Mouse (Mus musculus) C2C12 (cell line): ENCODE data around the gene Glrp1.

ENCODE experiments used
- CTCF ChIP-seq: IDR thresholded peaks from one replicate; pipeline ENCODE4 v1.5.1; 2011; ENCODE audit not compliant: control insufficient read depth, insufficient read depth, insufficient read length
- MAX ChIP-seq: IDR thresholded peaks from one replicate; pipeline ENCODE4 v1.6.1; 2011; ENCODE audit warnings: mild to moderate bottlenecking, control low read depth

DNA sequence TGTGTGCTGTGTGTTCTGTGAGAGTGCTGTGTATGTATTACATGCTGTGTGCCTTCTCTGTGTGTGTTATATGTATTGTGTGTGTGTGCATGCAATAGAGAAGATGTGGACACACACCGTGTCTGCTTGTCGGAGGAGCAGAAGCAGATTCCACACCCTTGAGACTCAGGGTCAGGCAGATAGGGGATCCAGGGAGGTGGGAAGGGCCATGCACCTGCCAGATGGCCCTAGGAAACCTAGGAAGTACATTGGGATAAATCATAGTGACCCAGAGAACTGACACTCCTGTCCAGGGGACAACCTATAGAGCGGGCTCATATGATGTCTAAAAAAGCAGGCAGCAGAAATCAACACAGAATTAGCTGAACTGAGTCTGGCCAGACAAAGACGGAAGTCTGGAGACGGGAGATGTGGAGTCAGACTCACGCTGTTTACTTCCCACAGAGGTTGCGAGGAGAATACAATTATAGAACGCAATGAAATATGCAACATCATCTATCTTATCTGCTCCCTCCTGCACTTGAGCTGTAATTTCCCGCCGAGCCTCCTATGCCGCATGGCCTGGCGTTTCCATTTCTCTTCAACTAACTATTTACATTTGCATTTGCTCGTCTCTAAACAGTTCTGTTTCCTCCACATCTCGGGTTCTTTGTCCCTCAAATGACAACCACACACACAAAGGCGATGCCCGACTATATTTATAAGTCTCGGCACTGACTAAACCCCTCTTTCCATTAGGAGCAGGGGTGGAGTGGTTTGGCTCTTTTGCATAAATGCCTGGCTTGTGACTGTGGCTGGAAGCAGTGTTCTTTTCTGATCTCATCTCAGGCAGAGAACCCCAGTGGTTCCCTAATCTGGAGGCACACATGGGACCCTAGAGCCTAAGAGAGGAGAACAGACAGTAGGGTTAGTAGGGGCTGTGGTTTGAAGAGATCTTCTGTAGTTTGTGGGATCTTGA is 27.4 kb downstream of the Glrp1 start:
- TF ChIP-seq CTCF = no peak
- TF ChIP-seq MAX = no peak
